Mouse (Mus musculus) forebrain, embryonic 10.5 days (tissue): ENCODE results near the gene Mkrn2. TPM values are rescaled to one million over a fixed set of nuclear protein-coding genes. Genes with fewer than 3 reads are reported as not detected.

ENCODE experiments used
- DNase-seq: peaks from one replicate; pipeline ENCODE4 v3.0.0-alpha.2; 2017; ENCODE audit warnings: low spot score; ENCODE audit errors: extremely low spot score
- H3K27ac ChIP-seq: fragments of 300-500 bp; sonication (generic); 2 replicates; pipeline ENCODE4 v1.5.1; 2016; ENCODE audit warnings: mild to moderate bottlenecking
- H3K27me3 ChIP-seq: fragments of 300-500 bp; sonication (generic); 2 replicates; pipeline ENCODE4 v1.6.1; 2016; ENCODE audit warnings: mild to moderate bottlenecking; ENCODE audit not compliant: poor library complexity, severe bottlenecking
- H3K36me3 ChIP-seq: fragments of 300-500 bp; sonication (generic); replicated peaks from 2 replicates; pipeline ENCODE4 v1.6.1; 2016; ENCODE audit warnings: mild to moderate bottlenecking, moderate library complexity
- H3K4me1 ChIP-seq: fragments of 300-500 bp; sonication (generic); 2 replicates; pipeline ENCODE4 v1.6.1; 2016
- H3K4me3 ChIP-seq: fragments of 300-500 bp; sonication (generic); 2 replicates; pipeline ENCODE4 v1.5.1; 2016; ENCODE audit warnings: mild to moderate bottlenecking, moderate library complexity
- H3K9me3 ChIP-seq: fragments of 300-500 bp; sonication (generic); 2 replicates; pipeline ENCODE4 v1.6.1; 2016; ENCODE audit warnings: mild to moderate bottlenecking, moderate library complexity
- WGBS: fragments of 180-500 bp; shearing (Covaris S2); methylation state at CpG from one replicate; pipeline ENCODE4 v1.1.7; 2016; 5-methylcytosine and 5-hydroxymethylcytosine counted together
- polyA plus RNA-seq: library from polyadenylated mRNA; unstranded; fragments of >200 nt; fragmentation: Nextera tagmentation; extraction: Ambion mirVana; gene quantifications from 2 replicates; pipeline ENCODE4 v1.2.1, GENCODE M21; 2016

The Mkrn2 gene
- polyA plus RNA-seq, 1 experiment from 2014 or later, result 29.3 TPM

DNA sequence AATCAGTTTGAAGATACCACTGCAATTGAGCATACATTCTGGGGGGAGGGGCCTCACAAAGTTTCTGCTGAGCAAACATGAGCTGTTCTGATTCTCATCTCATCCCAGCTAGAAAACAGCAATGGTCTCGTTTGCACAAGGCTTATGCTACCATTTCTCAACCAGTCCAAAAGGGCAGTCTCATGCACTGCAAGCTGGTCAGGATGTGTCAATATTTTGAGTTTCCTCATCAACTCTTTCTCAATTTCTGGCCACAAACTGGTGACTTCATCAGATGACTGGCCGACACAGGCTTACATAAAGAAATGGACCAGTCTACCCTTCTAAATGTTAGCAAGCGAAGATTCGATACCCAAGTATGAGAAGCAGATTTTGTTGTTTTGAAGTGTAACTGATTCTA is 64.9 kb downstream of the Mkrn2 start:
- Histone ChIP-seq H3K27ac (no peak overlapping the region), H3K9me3 (no peaks in the 10 kb centered on the region), H3K4me3 (no peak overlapping the region), H3K36me3 (peaks cover 54% of the 10 kb centered on the region), H3K27me3 (no peaks in the 10 kb centered on the region), H3K4me1 (no peaks in the 10 kb centered on the region)
- WGBS, result 89% methylated on average over 4 of the region's 4 CpGs
- no peak for DNase-seq

Other genes starting within 250 kb of the Mkrn2 start
- 0.07 and 0.16 TPM in 2 replicates for gene Pparg, start 241.0 kb upstream of the Mkrn2 start, polyA plus RNA-seq
- gene Tsen2, start 57.2 kb upstream of the Mkrn2 start, polyA plus RNA-seq, result 37.7 and 39.9 TPM in 2 replicates
- gene Mkrn2os, start 9.3 kb upstream of the Mkrn2 start, polyA plus RNA-seq, result 0.06 and 0.40 TPM in 2 replicates
- 119 and 121 TPM in 2 replicates for gene Raf1, start 74.7 kb downstream of the Mkrn2 start, polyA plus RNA-seq
- gene Tmem40, start 160.5 kb downstream of the Mkrn2 start, polyA plus RNA-seq, result 0.97 and 1.5 TPM in 2 replicates
- gene Cand2, start 172.6 kb downstream of the Mkrn2 start, polyA plus RNA-seq, result 59.5 and 65.2 TPM in 2 replicates
- gene Rpl32, start 206.8 kb downstream of the Mkrn2 start, polyA plus RNA-seq, result 1,831 and 1,874 TPM in 2 replicates
- gene Efcab12, start 236.5 kb downstream of the Mkrn2 start, polyA plus RNA-seq, result 1.7 and 1.9 TPM in 2 replicates